ENCODE assay signal across 16 mouse cellular contexts in genomic region chr17:27886499-27887210, GRCm38 (mm10). TPM values are rescaled to one million over a fixed set of nuclear protein-coding genes. Genes with fewer than 3 reads are reported as not detected.
DNase-seq lines count a peak whose midpoint lies in the region; TF ChIP-seq lines count a peak whose summit lies in the region.
"Had no signal": no experiment of that assay in that cellular context is flagged by ENCODE, and none has a peak within 500 bp of the region (broad histone marks: within the 10 kb centered on the region; RNA-seq: fewer than 3 reads in every experiment).

No protein-coding gene starts in this region.

- intact Hi-C loops in gastrocnemius, postnatal 36 days (cut with DNase I): no loop called here
- intact Hi-C loops in heart, postnatal 14 days (cut with DNase I): no loop called here

- DNase-seq in gastrocnemius, adult 18-20 months (ENCODE audit: low spot score): peak; percentile 13
- DNase-seq in gastrocnemius, postnatal 36 days: no peak
- DNase-seq in liver, adult 2 months (ENCODE audit: extremely low read depth, low read depth, low spot score): no peak
- no peak for DNase-seq in liver
- peak; percentile 58 for DNase-seq in adrenal gland, postnatal 25 days
- DNase-seq in heart, postnatal 14 days: peak; percentile 57 to 66
- DNase-seq in left cerebral cortex, adult 8-10 months (ENCODE audit: low spot score in 2 of 2): no peak
- no peak for DNase-seq in frontal cortex, postnatal 14 days (ENCODE audit: low spot score in 2 of 2)
- DNase-seq: forebrain, postnatal 0 days; kidney, postnatal 25 days; right cerebral cortex, postnatal 25 days had no signal

- no peaks in the 10 kb centered on the region for H3K79me2 ChIP-seq in liver, adult 2 months (ENCODE audit: control insufficient read depth, insufficient read depth, low read length)

- H3K36me3 ChIP-seq in liver, adult 2 months (ENCODE audit: control insufficient read depth, insufficient read depth, low read length): peaks cover 13% of the 10 kb centered on the region; the same call in 1 of the 2 replicates

- TF ChIP-seq POLR2A in liver, adult 2 months (IDR thresholded peaks at IDR 0.05; ENCODE audit: extremely low read depth, insufficient read depth, low read length): no peak

- no peaks in the 10 kb centered on the region for H3K27me3 ChIP-seq in liver, adult 2 months (ENCODE audit: control insufficient read depth, insufficient read depth, low read length)
- H3K27me3 ChIP-seq: CH12.LX; limb, embryonic 12.5 days; neural tube, embryonic 13.5 days had no signal

- WGBS in liver, adult 2 months: 79% methylated on average over 19 of the region's 19 CpGs

- no peaks in the 10 kb centered on the region for H3K4me1 ChIP-seq in liver, adult 2 months (ENCODE audit: control insufficient read depth, insufficient read depth, low read length)
- H3K4me1 ChIP-seq: hindbrain, embryonic 10.5 days; limb, embryonic 12.5 days; midbrain, embryonic 10.5 days; neural tube, embryonic 13.5 days had no signal

- H3K9ac ChIP-seq in liver, adult 2 months (ENCODE audit: low read depth, low read length): no peak overlapping the region
- H3K9ac ChIP-seq: forebrain, postnatal 0 days; limb, embryonic 12.5 days; neural tube, embryonic 13.5 days had no signal

- TF ChIP-seq CTCF in liver, adult 2 months (IDR thresholded peaks at IDR 0.05; ENCODE audit: low read depth, low read length): 0 out of 2 replicates have a peak, but pooled peaks have one; percentile 9

- H3K4me3 ChIP-seq in liver, adult 2 months (ENCODE audit: insufficient read depth, low read depth, low read length): no peak overlapping the region
- H3K4me3 ChIP-seq: hindbrain, embryonic 10.5 days; limb, embryonic 12.5 days; midbrain, embryonic 10.5 days; neural tube, embryonic 13.5 days had no signal

- no peak overlapping the region for H3K27ac ChIP-seq in liver, adult 2 months (replicated peaks; ENCODE audit: insufficient read depth, low read depth, low read length)
- H3K27ac ChIP-seq: hindbrain, embryonic 10.5 days; limb, embryonic 12.5 days; midbrain, embryonic 10.5 days; neural tube, embryonic 13.5 days had no signal

RNA-seq across cellular contexts. Expression of gene Anks1, which starts 22.5 kb away (rescaled TPM):
- total RNA-seq in gastrocnemius, adult 18-20 months (2021): 10 to 100 TPM; 10.2 to 11.0 TPM
- total RNA-seq in gastrocnemius, postnatal 36 days (2021): 10 to 100 TPM in 1 of 2 experiments, 1 to 10 TPM in 1; 7.8 to 13.0 TPM
- 8.8 and 9.0 TPM in 2 replicates for total RNA-seq in liver, adult 2 months (2014; rRNA removed)
- 9.4 and 10.0 TPM in 2 replicates for polyA plus RNA-seq in liver, adult 2 months (2012; rRNA removed)
- 34.0 and 35.0 TPM in 2 replicates for total RNA-seq in adrenal gland, postnatal 25 days (2021)
- 10 to 100 TPM; 75.5 to 79.3 TPM for total RNA-seq in heart, postnatal 14 days (2021)
- 10 to 100 TPM; 36.3 to 39.2 (median 38.0) TPM for total RNA-seq in left cerebral cortex, adult 8-10 months (2022)

RNA-seq across cellular contexts. Expression of gene Taf11, which starts 23.0 kb away (rescaled TPM):
- 10 to 100 TPM; 16.8 to 17.4 TPM for total RNA-seq in gastrocnemius, adult 18-20 months (2021)
- 10 to 100 TPM; 14.8 to 16.0 TPM for total RNA-seq in gastrocnemius, postnatal 36 days (2021)
- 7.8 and 8.9 TPM in 2 replicates for total RNA-seq in liver, adult 2 months (2014; rRNA removed)
- polyA plus RNA-seq in liver, adult 2 months (2012; rRNA removed): 5.1 and 6.0 TPM in 2 replicates
- 24.4 and 34.9 TPM in 2 replicates for total RNA-seq in adrenal gland, postnatal 25 days (2021)
- total RNA-seq in heart, postnatal 14 days (2021): 10 to 100 TPM; 21.6 to 23.7 TPM
- 10 to 100 TPM; 40.6 to 47.8 (median 46.2) TPM for total RNA-seq in left cerebral cortex, adult 8-10 months (2022)

RNA-seq across cellular contexts. Expression of gene Uhrf1bp1, which starts 30.4 kb away (rescaled TPM):
- total RNA-seq in gastrocnemius, adult 18-20 months (2021): 10 to 100 TPM; 23.7 to 26.1 TPM
- total RNA-seq in gastrocnemius, postnatal 36 days (2021): 10 to 100 TPM; 17.0 to 26.8 TPM
- total RNA-seq in liver, adult 2 months (2014; rRNA removed): 5.0 and 5.5 TPM in 2 replicates
- polyA plus RNA-seq in liver, adult 2 months (2012; rRNA removed): 7.0 and 7.2 TPM in 2 replicates
- 31.7 and 32.3 TPM in 2 replicates for total RNA-seq in adrenal gland, postnatal 25 days (2021)
- 10 to 100 TPM; 14.3 to 18.7 TPM for total RNA-seq in heart, postnatal 14 days (2021)
- 10 to 100 TPM; 18.9 to 23.6 (median 21.8) TPM for total RNA-seq in left cerebral cortex, adult 8-10 months (2022)

RNA-seq across cellular contexts. Expression of gene Snrpc, which starts 48.7 kb away (rescaled TPM):
- total RNA-seq in gastrocnemius, adult 18-20 months (2021): 10 to 100 TPM; 66.9 to 69.7 TPM
- total RNA-seq in gastrocnemius, postnatal 36 days (2021): 10 to 100 TPM; 69.6 to 70.4 TPM
- total RNA-seq in liver, adult 2 months (2014; rRNA removed): 24.4 and 27.1 TPM in 2 replicates
- polyA plus RNA-seq in liver, adult 2 months (2012; rRNA removed): 42.2 and 49.6 TPM in 2 replicates
- 86.4 and 87.9 TPM in 2 replicates for total RNA-seq in adrenal gland, postnatal 25 days (2021)
- total RNA-seq in heart, postnatal 14 days (2021): 10 to 100 TPM; 61.8 to 70.0 TPM
- 10 to 100 TPM; 41.8 to 48.9 (median 42.4) TPM for total RNA-seq in left cerebral cortex, adult 8-10 months (2022)

Comparison
In these comparisons a context has a peak if more than half of its experiments do, and no peak if none do; other contexts are left out.
1. DNase-seq: peak in gastrocnemius, adult 18-20 months (single experiment), adrenal gland, postnatal 25 days (single experiment) and heart, postnatal 14 days (2 of 2); none in gastrocnemius, postnatal 36 days (0 of 2), liver, adult 2 months (single experiment), liver (single experiment), left cerebral cortex, adult 8-10 months (0 of 2) and frontal cortex, postnatal 14 days (0 of 2).